Mouse (Mus musculus) stomach, postnatal 0 days (tissue): ENCODE results near the gene Gsto2. TPM values are rescaled to one million over a fixed set of nuclear protein-coding genes. Genes with fewer than 3 reads are reported as not detected.

ENCODE experiments used
- ATAC-seq: fragments of 200-750 bp; cut with Nextera tagmentation; 2 replicates; pipeline ENCODE4 v1.8.0; 2017; ENCODE audit not compliant: low FRiP score, low TSS enrichment
- DNase-seq: peaks from one replicate; pipeline ENCODE4 v3.0.0-alpha.2; 2016; ENCODE audit warnings: low spot score
- H3K27ac ChIP-seq: fragments of 300-500 bp; sonication (generic); replicated peaks from 2 replicates; pipeline ENCODE4 v1.5.1; 2014; ENCODE audit warnings: mild to moderate bottlenecking, control low read depth
- H3K27me3 ChIP-seq: fragments of 300-500 bp; sonication (generic); 2 replicates; pipeline ENCODE4 v1.6.1; 2014; ENCODE audit warnings: low read length; ENCODE audit not compliant: control insufficient read depth, insufficient read depth
- H3K36me3 ChIP-seq: fragments of 300-500 bp; sonication (generic); 2 replicates; pipeline ENCODE4 v1.6.1; 2014; ENCODE audit warnings: low read length, mixed read lengths; ENCODE audit not compliant: control insufficient read depth, insufficient read depth
- H3K4me1 ChIP-seq: fragments of 300-500 bp; sonication (generic); replicated peaks from 2 replicates; pipeline ENCODE4 v1.6.1; 2014; ENCODE audit warnings: antibody characterized with exemption; ENCODE audit not compliant: control insufficient read depth, insufficient read depth
- H3K4me2 ChIP-seq: fragments of 300-500 bp; sonication (generic); replicated peaks from 2 replicates; pipeline ENCODE4 v1.6.1; 2014; ENCODE audit warnings: low read depth, mild to moderate bottlenecking, control low read depth, moderate library complexity
- H3K4me3 ChIP-seq: fragments of 300-500 bp; sonication (generic); 2 replicates; pipeline ENCODE4 v1.5.1; 2014; ENCODE audit warnings: low read depth, low read length, control low read depth
- H3K9ac ChIP-seq: fragments of 300-500 bp; sonication (generic); 2 replicates; pipeline ENCODE4 v1.6.1; 2014; ENCODE audit warnings: mild to moderate bottlenecking, low read length, control low read depth, mixed read lengths
- H3K9me3 ChIP-seq: fragments of 300-500 bp; sonication (generic); 2 replicates; pipeline ENCODE4 v1.6.1; 2016; ENCODE audit warnings: low read length; ENCODE audit not compliant: control insufficient read depth
- CTCF ChIP-seq: IDR thresholded peaks from 2 replicates; pipeline ENCODE4 v1.5.1; 2016; ENCODE audit warnings: antibody characterized with exemption, low read depth, mild to moderate bottlenecking, moderate library complexity
- EP300 ChIP-seq: optimal IDR thresholded peaks from 2 replicates; pipeline ENCODE3; 2016; ENCODE audit warnings: antibody characterized with exemption
- WGBS: fragments of 180-500 bp; shearing (Covaris S2); extraction: QIAGEN DNeasy Blood & Tissue Kit; methylation state at CpG from one replicate; pipeline ENCODE4 v1.1.7; 2014; 5-methylcytosine and 5-hydroxymethylcytosine counted together
- polyA plus RNA-seq: library from polyadenylated mRNA; unstranded; fragments of >200 nt; fragmentation: Nextera tagmentation; extraction: Ambion mirVana; gene quantifications from 2 replicates; pipeline ENCODE4 v1.2.1, GENCODE M21; 2015

Gene Gsto2
- polyA plus RNA-seq, 1 experiment from 2014 or later = 3.5 TPM

DNA sequence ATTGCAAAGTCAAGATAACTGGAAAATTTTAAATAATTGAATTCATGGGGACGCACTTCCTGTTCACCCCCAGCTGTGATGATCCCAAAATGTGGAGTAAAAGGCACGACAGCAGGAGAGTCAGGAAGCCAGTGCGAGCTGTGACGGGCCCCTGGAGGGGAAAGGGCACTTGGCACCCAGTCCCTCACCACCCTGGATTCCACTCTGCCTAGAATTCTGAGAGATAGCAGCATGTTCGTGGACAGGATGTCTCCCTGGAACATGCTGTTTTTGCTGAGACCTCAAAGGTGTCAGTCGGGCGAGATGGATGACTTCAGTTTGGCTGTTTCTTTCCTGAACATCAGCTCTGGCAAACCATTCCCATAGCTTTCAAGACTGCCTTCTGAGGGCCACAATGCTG is 60.5 kb downstream of the Gsto2 start:
- Histone ChIP-seq H3K9me3 (no peaks in the 10 kb centered on the region), H3K4me3 (no peak overlapping the region), H3K9ac (no peak overlapping the region), H3K4me2 (no peak overlapping the region), H3K36me3 (no peaks in the 10 kb centered on the region), H3K4me1 (no peaks in the 10 kb centered on the region), H3K27ac (no peak overlapping the region), H3K27me3 (no peaks in the 10 kb centered on the region)
- ATAC-seq (no peak), DNase-seq (no peak)
- no peak for TF ChIP-seq CTCF
- no peak for TF ChIP-seq EP300
- 68% methylated on average over 7 of the region's 7 CpGs for WGBS

DNA sequence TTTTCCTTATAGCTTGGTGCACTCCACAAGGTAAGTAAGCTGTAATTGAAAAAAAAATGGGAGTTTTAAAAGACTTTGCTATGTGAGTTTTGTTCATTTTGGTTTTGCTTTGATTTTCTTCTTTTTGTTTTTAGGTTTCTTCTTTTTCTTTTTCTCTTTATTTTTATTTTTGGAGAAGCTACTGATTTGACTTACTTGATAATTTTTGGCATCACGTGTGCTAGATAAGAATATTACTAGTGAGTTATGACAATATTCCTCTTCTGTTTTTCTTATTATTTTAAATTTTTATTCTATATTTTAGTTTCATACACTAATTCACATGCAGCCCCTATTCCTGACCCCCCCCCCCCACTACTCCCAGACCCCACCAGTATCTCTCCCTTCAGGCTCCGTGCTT is 61.7 kb downstream of the Gsto2 start:
- TF ChIP-seq EP300 = no peak
- H3K9me3 ChIP-seq = no peaks in the 10 kb centered on the region
- H3K4me1 ChIP-seq = no peaks in the 10 kb centered on the region
- DNase-seq (no peak), ATAC-seq (no peak)
- H3K27me3 ChIP-seq = no peaks in the 10 kb centered on the region
- no peak overlapping the region for H3K27ac ChIP-seq
- no peak overlapping the region for H3K9ac ChIP-seq
- H3K36me3 ChIP-seq = no peaks in the 10 kb centered on the region
- no peak overlapping the region for H3K4me3 ChIP-seq
- no peak overlapping the region for H3K4me2 ChIP-seq
- 89% methylated on average over 2 of the region's 2 CpGs for WGBS

DNA sequence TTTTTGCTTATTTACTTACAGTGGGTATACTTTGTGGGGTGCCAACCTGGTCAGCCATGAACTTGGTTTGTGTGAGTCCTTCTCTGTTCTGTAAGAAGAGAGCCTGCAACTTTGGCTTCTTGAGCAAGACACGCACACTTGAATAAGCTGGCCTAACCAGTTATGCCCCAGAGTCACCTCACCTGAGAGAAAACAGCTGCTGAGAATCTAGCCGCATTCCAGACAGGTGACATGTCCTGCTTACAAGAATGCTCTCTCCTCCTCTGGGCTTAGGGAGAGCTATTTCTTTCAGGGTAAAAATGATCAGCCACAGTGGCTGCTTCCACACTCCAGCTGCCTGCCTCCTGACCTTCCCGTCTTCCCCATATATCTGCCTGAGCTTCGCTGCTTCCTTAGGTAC is 63.7 kb downstream of the Gsto2 start:
- H3K9ac ChIP-seq = no peak overlapping the region
- ATAC-seq (no peak), DNase-seq (no peak)
- H3K4me3 ChIP-seq = no peak overlapping the region
- H3K4me1 ChIP-seq = no peaks in the 10 kb centered on the region
- no peak for TF ChIP-seq CTCF
- TF ChIP-seq EP300 = peak; percentile 37
- no peaks in the 10 kb centered on the region for H3K36me3 ChIP-seq
- no peaks in the 10 kb centered on the region for H3K9me3 ChIP-seq
- H3K27ac ChIP-seq = peak overlapping the region; percentile 13
- no peak overlapping the region for H3K4me2 ChIP-seq
- 47% methylated on average over 4 of the region's 4 CpGs for WGBS
- no peaks in the 10 kb centered on the region for H3K27me3 ChIP-seq

GRCm38 (mm10) chr19:47931982-47932638 is 66.8 kb downstream of the Gsto2 start:
- DNase-seq (no peak), ATAC-seq (peak; percentile 46; the same call in 1 of the 2 replicates)
- Histone ChIP-seq H3K9me3 (no peaks in the 10 kb centered on the region), H3K4me2 (no peak overlapping the region), H3K9ac (no peak overlapping the region), H3K27ac (peak overlapping the region; percentile 69), H3K27me3 (no peaks in the 10 kb centered on the region), H3K36me3 (no peaks in the 10 kb centered on the region), H3K4me1 (no peaks in the 10 kb centered on the region), H3K4me3 (no peak overlapping the region)
- TF ChIP-seq CTCF (peak; percentile 93), EP300 (no peak)
- WGBS = 33% methylated on average over 7 of the region's 7 CpGs

- Histone ChIP-seq H3K4me2 (no peak overlapping the region), H3K9me3 (no peaks in the 10 kb centered on the region), H3K4me3 (no peak overlapping the region), H3K4me1 (peaks cover 2% of the 10 kb centered on the region; the same call in 1 of the 2 replicates), H3K27ac (peak overlapping the region; percentile 40; the same call in 1 of the 2 replicates), H3K9ac (no peak overlapping the region), H3K36me3 (no peaks in the 10 kb centered on the region), H3K27me3 (no peaks in the 10 kb centered on the region)
- 89% methylated on average over 8 of the region's 8 CpGs for WGBS
- DNase-seq (no peak), ATAC-seq (no peak)
- TF ChIP-seq CTCF (no peak), EP300 (no peak)
Measured at GRCm38 (mm10) chr19:47934146-47934545, 68.8 kb downstream of the Gsto2 start.

DNA sequence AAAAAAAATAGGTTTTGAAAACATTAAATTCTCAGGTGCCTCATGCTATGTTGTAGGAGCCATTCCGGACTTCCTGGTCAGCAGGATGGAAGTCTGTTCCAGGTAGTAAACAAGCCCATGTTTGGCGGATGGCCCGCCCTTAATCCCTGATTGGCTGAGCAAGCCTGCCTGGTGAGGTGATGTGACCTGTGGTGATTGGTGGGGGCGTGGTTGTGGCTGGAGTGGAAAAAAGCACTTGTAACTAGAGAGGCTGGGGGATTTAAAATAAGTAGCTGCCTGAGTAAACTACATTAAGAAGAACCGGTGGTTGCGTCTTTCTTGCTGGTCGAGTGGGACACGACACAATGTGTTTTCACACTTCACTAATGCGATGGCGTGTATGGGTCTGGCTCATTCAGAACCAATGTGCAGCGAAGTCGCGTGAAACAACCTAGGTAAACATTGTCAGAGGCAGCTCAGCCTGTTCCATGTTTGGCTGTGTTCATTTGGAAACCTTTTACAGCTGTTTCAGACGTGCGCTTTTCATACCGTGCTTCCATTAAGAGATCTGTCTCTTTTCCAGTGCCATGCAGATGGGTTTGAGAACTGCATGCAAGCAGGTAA is 69.4 kb downstream of the Gsto2 start:
- Histone ChIP-seq H3K36me3 (no peaks in the 10 kb centered on the region), H3K4me1 (peaks cover 2% of the 10 kb centered on the region; the same call in 1 of the 2 replicates), H3K4me3 (no peak overlapping the region), H3K4me2 (peak overlapping the region; percentile 14; the same call in 1 of the 2 replicates), H3K9ac (no peak overlapping the region), H3K9me3 (no peaks in the 10 kb centered on the region), H3K27ac (peak overlapping the region; percentile 63), H3K27me3 (no peaks in the 10 kb centered on the region)
- WGBS = 53% methylated on average over 16 of the region's 16 CpGs
- peak; percentile 68 for ATAC-seq
- TF ChIP-seq EP300 = no peak
- no peak for TF ChIP-seq CTCF
- peak; percentile 61 for DNase-seq
